In the genomic region with DNA sequence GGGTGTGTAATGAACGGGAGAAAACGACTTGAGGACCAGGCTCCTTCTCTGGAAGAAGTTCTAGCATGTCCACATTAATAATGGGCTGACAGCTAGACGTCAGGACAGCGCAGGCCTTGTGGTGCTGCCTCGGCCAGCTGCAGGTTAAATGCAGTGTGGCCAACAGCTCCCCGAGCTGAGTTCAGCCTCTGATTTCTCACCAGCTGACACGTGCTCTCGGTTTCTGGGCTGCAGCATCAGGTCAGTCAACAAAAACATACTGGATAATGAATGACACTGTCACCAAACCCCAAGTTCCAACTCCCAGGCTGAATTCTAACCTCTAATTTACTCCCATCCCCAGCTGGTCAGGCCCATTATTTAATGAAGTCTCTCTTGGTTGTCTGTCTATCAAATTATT, we compare ENCODE assay signal across 24 mouse cellular contexts.
DNase-seq lines count a peak whose midpoint lies in the region; ATAC-seq and TF ChIP-seq lines count a peak whose summit lies in the region.
"Had no signal": no experiment of that assay in that cellular context is flagged by ENCODE, and none has a peak within 500 bp of the region (broad histone marks: within the 10 kb centered on the region; RNA-seq: fewer than 3 reads in every experiment).

No protein-coding gene starts in this region.

- 47% methylated on average over 8 of the region's 8 CpGs for WGBS in hindbrain, embryonic 11.5 days
- WGBS in hindbrain, embryonic 13.5 days, result 27% methylated on average over 8 of the region's 8 CpGs
- WGBS in forebrain, embryonic 14.5 days, result 55% methylated on average over 8 of the region's 8 CpGs
- 21% methylated on average over 8 of the region's 8 CpGs for WGBS in hindbrain, embryonic 15.5 days
- WGBS in midbrain, postnatal 0 days, result 47% methylated on average over 8 of the region's 8 CpGs

- no peaks in the 10 kb centered on the region for H3K9me3 ChIP-seq in hindbrain, embryonic 11.5 days (ENCODE audit: control insufficient read depth, low read length)
- H3K9me3 ChIP-seq in hindbrain, embryonic 13.5 days, result no peaks in the 10 kb centered on the region
- H3K9me3 ChIP-seq in forebrain, embryonic 14.5 days (replicated peaks; ENCODE audit: control insufficient read depth, low read length), result no peaks in the 10 kb centered on the region
- H3K9me3 ChIP-seq in hindbrain, embryonic 15.5 days, result no peaks in the 10 kb centered on the region
- H3K9me3 ChIP-seq in midbrain, postnatal 0 days (ENCODE audit: low read length), result no peaks in the 10 kb centered on the region
- H3K9me3 ChIP-seq: kidney, embryonic 15.5 days; limb, embryonic 13.5 days; liver, embryonic 12.5 days; neural tube, embryonic 15.5 days had no signal

- no peak overlapping the region for H3K4me2 ChIP-seq in hindbrain, embryonic 11.5 days (replicated peaks; ENCODE audit: low read depth, low read length)
- H3K4me2 ChIP-seq in hindbrain, embryonic 13.5 days, result no peak overlapping the region
- H3K4me2 ChIP-seq in forebrain, embryonic 14.5 days (ENCODE audit: low read length), result no peak overlapping the region
- H3K4me2 ChIP-seq in hindbrain, embryonic 15.5 days, result no peak overlapping the region
- no peak overlapping the region for H3K4me2 ChIP-seq in midbrain, postnatal 0 days (ENCODE audit: low read depth, low read length, poor library complexity, severe bottlenecking)
- H3K4me2 ChIP-seq: heart, embryonic 11.5 days; kidney, embryonic 15.5 days; limb, embryonic 13.5 days; liver, embryonic 12.5 days; neural tube, embryonic 15.5 days had no signal

- no peak overlapping the region for H3K9ac ChIP-seq in hindbrain, embryonic 11.5 days (ENCODE audit: low read depth, low read length)
- no peak overlapping the region for H3K9ac ChIP-seq in hindbrain, embryonic 13.5 days
- H3K9ac ChIP-seq in forebrain, embryonic 14.5 days (ENCODE audit: low read length), result no peak overlapping the region
- H3K9ac ChIP-seq in hindbrain, embryonic 15.5 days, result no peak overlapping the region
- H3K9ac ChIP-seq in midbrain, postnatal 0 days (replicated peaks; ENCODE audit: low read length, poor library complexity, severe bottlenecking), result no peak overlapping the region
- H3K9ac ChIP-seq: kidney, embryonic 15.5 days; limb, embryonic 13.5 days; liver, embryonic 12.5 days; neural tube, embryonic 15.5 days had no signal

- no peaks in the 10 kb centered on the region for H3K4me1 ChIP-seq in hindbrain, embryonic 11.5 days (replicated peaks; ENCODE audit: control insufficient read depth, insufficient read depth, low read length)
- peaks cover 19% of the 10 kb centered on the region for H3K4me1 ChIP-seq in hindbrain, embryonic 13.5 days (replicated peaks)
- H3K4me1 ChIP-seq in forebrain, embryonic 14.5 days (ENCODE audit: control insufficient read depth, insufficient read depth, low read length), result peaks cover 5% of the 10 kb centered on the region; the same call in 1 of the 2 replicates
- H3K4me1 ChIP-seq in hindbrain, embryonic 15.5 days (replicated peaks), result peaks cover 12% of the 10 kb centered on the region
- no peaks in the 10 kb centered on the region for H3K4me1 ChIP-seq in midbrain, postnatal 0 days (ENCODE audit: insufficient read depth, low read length)
- H3K4me1 ChIP-seq: liver, embryonic 12.5 days had no signal

- no peak for TF ChIP-seq CTCF in midbrain, postnatal 0 days (IDR thresholded peaks at IDR 0.05)

- H3K4me3 ChIP-seq in hindbrain, embryonic 11.5 days (ENCODE audit: low read depth, low read length), result no peak overlapping the region
- no peak overlapping the region for H3K4me3 ChIP-seq in hindbrain, embryonic 13.5 days
- H3K4me3 ChIP-seq in forebrain, embryonic 14.5 days (ENCODE audit: low read depth, low read length), result no peak overlapping the region
- no peak overlapping the region for H3K4me3 ChIP-seq in hindbrain, embryonic 15.5 days
- H3K4me3 ChIP-seq in midbrain, postnatal 0 days (ENCODE audit: low read depth, low read length), result no peak overlapping the region
- H3K4me3 ChIP-seq: kidney, embryonic 15.5 days; limb, embryonic 13.5 days; liver, embryonic 12.5 days; neural tube, embryonic 15.5 days had no signal

- no peaks in the 10 kb centered on the region for H3K36me3 ChIP-seq in hindbrain, embryonic 11.5 days (ENCODE audit: control insufficient read depth, insufficient read depth, low read length)
- no peaks in the 10 kb centered on the region for H3K36me3 ChIP-seq in hindbrain, embryonic 13.5 days
- H3K36me3 ChIP-seq in forebrain, embryonic 14.5 days (ENCODE audit: control insufficient read depth, insufficient read depth, low read length), result no peaks in the 10 kb centered on the region
- H3K36me3 ChIP-seq in hindbrain, embryonic 15.5 days, result no peaks in the 10 kb centered on the region
- H3K36me3 ChIP-seq in midbrain, postnatal 0 days (ENCODE audit: insufficient read depth, low read length), result no peaks in the 10 kb centered on the region
- H3K36me3 ChIP-seq: kidney, embryonic 15.5 days; limb, embryonic 13.5 days; liver, embryonic 12.5 days; neural tube, embryonic 15.5 days had no signal

- no peak for DNase-seq in hindbrain, embryonic 11.5 days (ENCODE audit: low spot score)
- DNase-seq in forebrain, embryonic 14.5 days (ENCODE audit: low spot score), result no peak
- peak; percentile 26 for DNase-seq in midbrain, postnatal 0 days (ENCODE audit: low spot score)
- no peak for DNase-seq in thymus, postnatal 4 days
- DNase-seq in frontal cortex, postnatal 36 days (ENCODE audit: low spot score in 2 of 2), result no peak
- DNase-seq in ovary, adult 18-20 months (ENCODE audit: low spot score), result no peak
- DNase-seq: adrenal gland, postnatal 36 days; cerebellum, adult 11-12 months; cerebellum, postnatal 14 days; gastrocnemius, postnatal 10 days; kidney, postnatal 36 days; lung, adult 18-20 months; lung, postnatal 10 days; right cerebral cortex, postnatal 25 days; thymus, postnatal 36 days had no signal

- H3K27ac ChIP-seq in hindbrain, embryonic 11.5 days (ENCODE audit: low read depth, low read length), result no peak overlapping the region
- H3K27ac ChIP-seq in hindbrain, embryonic 13.5 days, result no peak overlapping the region
- H3K27ac ChIP-seq in forebrain, embryonic 14.5 days (ENCODE audit: low read depth, low read length), result no peak overlapping the region
- H3K27ac ChIP-seq in hindbrain, embryonic 15.5 days (replicated peaks), result 0 out of 2 replicates have a peak overlapping the region, but pooled peaks have one; percentile 18
- no peak overlapping the region for H3K27ac ChIP-seq in midbrain, postnatal 0 days (ENCODE audit: low read depth, low read length)
- H3K27ac ChIP-seq: kidney, embryonic 15.5 days; limb, embryonic 13.5 days; liver, embryonic 12.5 days; neural tube, embryonic 15.5 days had no signal

- no peaks in the 10 kb centered on the region for H3K27me3 ChIP-seq in hindbrain, embryonic 11.5 days (ENCODE audit: control insufficient read depth, insufficient read depth, low read length)
- no peaks in the 10 kb centered on the region for H3K27me3 ChIP-seq in hindbrain, embryonic 13.5 days
- no peaks in the 10 kb centered on the region for H3K27me3 ChIP-seq in forebrain, embryonic 14.5 days (replicated peaks; ENCODE audit: control insufficient read depth, insufficient read depth, low read length)
- no peaks in the 10 kb centered on the region for H3K27me3 ChIP-seq in hindbrain, embryonic 15.5 days
- no peaks in the 10 kb centered on the region for H3K27me3 ChIP-seq in midbrain, postnatal 0 days (ENCODE audit: insufficient read depth, low read length)
- H3K27me3 ChIP-seq: kidney, embryonic 15.5 days; limb, embryonic 13.5 days; liver, embryonic 12.5 days; neural tube, embryonic 15.5 days; Patski had no signal

- ATAC-seq in hindbrain, embryonic 11.5 days (ENCODE audit: low FRiP score), result peak; percentile 60
- ATAC-seq in hindbrain, embryonic 13.5 days (ENCODE audit: low FRiP score), result no peak
- ATAC-seq in forebrain, embryonic 14.5 days, result peak; percentile 72
- 0 out of 2 replicates have a peak, but pooled peaks have one; percentile 62 for ATAC-seq in hindbrain, embryonic 15.5 days (ENCODE audit: low FRiP score, low read depth)
- no peak for ATAC-seq in midbrain, postnatal 0 days (ENCODE audit: low FRiP score)
- ATAC-seq: intestine, embryonic 16.5 days; liver, embryonic 12.5 days; Patski had no signal

Comparison
In these comparisons a context has a peak if more than half of its experiments do, and no peak if none do; other contexts are left out.
1. ATAC-seq: peak in hindbrain, embryonic 11.5 days (single experiment), forebrain, embryonic 14.5 days (single experiment) and hindbrain, embryonic 15.5 days (single experiment); none in hindbrain, embryonic 13.5 days (single experiment) and midbrain, postnatal 0 days (single experiment).